Mouse (Mus musculus): ENCODE measurements around the gene Rnf220. TPM values are rescaled to one million over a fixed set of nuclear protein-coding genes. Genes with fewer than 3 reads are reported as not detected.

Rnf220 gene
- polyA plus RNA-seq, 1 experiment from 2014 or later: 76.0 TPM

DNA sequence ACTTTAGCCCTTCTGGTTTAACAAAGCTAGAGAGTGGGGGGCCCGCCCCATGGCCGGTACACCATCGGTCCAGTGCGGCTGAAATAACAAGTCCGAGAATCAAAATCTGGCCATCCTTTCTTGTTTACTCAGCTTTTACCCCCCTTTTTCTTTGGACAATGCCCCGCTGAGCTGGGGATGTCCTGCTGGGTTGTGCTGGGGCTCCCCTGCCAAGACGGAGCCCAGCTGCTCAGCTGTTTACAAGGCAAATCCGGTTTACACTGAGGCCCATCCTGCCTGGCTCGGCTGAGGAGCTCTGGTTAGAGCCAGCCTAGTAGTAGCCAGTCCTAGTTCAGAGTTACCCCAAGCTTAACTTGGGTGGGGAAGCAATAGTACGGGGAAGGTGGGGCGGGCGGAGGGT is 154.1 kb downstream of the Rnf220 start:
- Histone ChIP-seq H3K9ac (replicated peaks; ENCODE audit: low read length) (no peak overlapping the region), H3K9me3 (ENCODE audit: low read length) (no peaks in the 10 kb centered on the region), H3K4me2 (replicated peaks; ENCODE audit: low read depth, low read length) (no peak overlapping the region), H3K27ac (ENCODE audit: low read length) (no peak overlapping the region), H3K4me1 (ENCODE audit: insufficient read depth, low read length) (no peaks in the 10 kb centered on the region), H3K27me3 (ENCODE audit: insufficient read depth, low read length) (peaks cover 31% of the 10 kb centered on the region), H3K36me3 (ENCODE audit: insufficient read depth, low read length) (no peaks in the 10 kb centered on the region), H3K4me3 (ENCODE audit: low read length) (no peak overlapping the region)
- ATAC-seq (ENCODE audit: low FRiP score, low TSS enrichment): peak; percentile 83
- 48% methylated on average over 12 of the region's 12 CpGs for WGBS

DNA sequence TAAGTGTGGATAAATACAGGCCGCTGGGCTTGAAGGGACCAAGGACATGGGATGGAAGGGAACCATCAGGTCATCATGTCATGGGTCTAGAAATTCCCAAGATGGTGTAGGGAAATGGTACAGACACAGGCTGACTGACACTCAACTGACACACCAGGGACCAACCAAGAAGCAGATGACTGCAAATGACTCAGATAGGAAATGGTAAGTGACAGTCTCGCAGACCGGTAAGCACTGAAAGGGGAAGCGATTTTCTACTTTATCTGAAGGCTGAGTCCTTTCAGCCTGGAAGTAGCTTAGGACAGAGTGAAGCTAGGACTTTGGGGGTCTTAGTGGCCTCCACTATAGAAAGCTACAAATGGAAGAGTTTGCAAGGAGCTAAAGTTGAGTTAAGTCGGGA is 155.6 kb downstream of the Rnf220 start:
- ATAC-seq (ENCODE audit: low FRiP score, low TSS enrichment): no peak
- no peaks in the 10 kb centered on the region for H3K4me1 ChIP-seq (ENCODE audit: insufficient read depth, low read length)
- no peak overlapping the region for H3K27ac ChIP-seq (ENCODE audit: low read length)
- 87% methylated on average over 5 of the region's 5 CpGs for WGBS
- H3K36me3 ChIP-seq (ENCODE audit: insufficient read depth, low read length): no peaks in the 10 kb centered on the region
- H3K9me3 ChIP-seq (ENCODE audit: low read length): no peaks in the 10 kb centered on the region
- H3K4me3 ChIP-seq (ENCODE audit: low read length): no peak overlapping the region
- H3K9ac ChIP-seq (replicated peaks; ENCODE audit: low read length): no peak overlapping the region
- H3K4me2 ChIP-seq (replicated peaks; ENCODE audit: low read depth, low read length): no peak overlapping the region
- H3K27me3 ChIP-seq (ENCODE audit: insufficient read depth, low read length): peaks cover 42% of the 10 kb centered on the region

GRCm38 (mm10) chr4:117339796-117340195 is 157.1 kb downstream of the Rnf220 start:
- H3K36me3 ChIP-seq (ENCODE audit: insufficient read depth, low read length): no peaks in the 10 kb centered on the region
- no peak overlapping the region for H3K9ac ChIP-seq (replicated peaks; ENCODE audit: low read length)
- peaks cover 46% of the 10 kb centered on the region for H3K27me3 ChIP-seq (ENCODE audit: insufficient read depth, low read length)
- no peak overlapping the region for H3K4me2 ChIP-seq (replicated peaks; ENCODE audit: low read depth, low read length)
- no peaks in the 10 kb centered on the region for H3K4me1 ChIP-seq (ENCODE audit: insufficient read depth, low read length)
- no peak overlapping the region for H3K4me3 ChIP-seq (ENCODE audit: low read length)
- H3K27ac ChIP-seq (ENCODE audit: low read length): no peak overlapping the region
- H3K9me3 ChIP-seq (ENCODE audit: low read length): no peaks in the 10 kb centered on the region
- ATAC-seq (ENCODE audit: low FRiP score, low TSS enrichment): no peak

- Histone ChIP-seq H3K9ac (replicated peaks; ENCODE audit: low read length) (no peak overlapping the region), H3K4me2 (replicated peaks; ENCODE audit: low read depth, low read length) (no peak overlapping the region), H3K4me3 (ENCODE audit: low read length) (no peak overlapping the region), H3K9me3 (ENCODE audit: low read length) (no peaks in the 10 kb centered on the region), H3K4me1 (ENCODE audit: insufficient read depth, low read length) (peaks cover 15% of the 10 kb centered on the region), H3K36me3 (ENCODE audit: insufficient read depth, low read length) (no peaks in the 10 kb centered on the region), H3K27me3 (ENCODE audit: insufficient read depth, low read length) (peaks cover 65% of the 10 kb centered on the region), H3K27ac (ENCODE audit: low read length) (no peak overlapping the region)
- 6% methylated on average over 11 of the region's 11 CpGs for WGBS
- peak; percentile 86 for ATAC-seq (ENCODE audit: low FRiP score, low TSS enrichment)
Measured at GRCm38 (mm10) chr4:117330836-117331475, 165.9 kb downstream of the Rnf220 start.

GRCm38 (mm10) chr4:117330132-117330531 is 166.7 kb downstream of the Rnf220 start:
- Histone ChIP-seq H3K36me3 (ENCODE audit: insufficient read depth, low read length) (no peaks in the 10 kb centered on the region), H3K9ac (replicated peaks; ENCODE audit: low read length) (no peak overlapping the region), H3K27ac (ENCODE audit: low read length) (no peak overlapping the region), H3K4me1 (ENCODE audit: insufficient read depth, low read length) (peaks cover 15% of the 10 kb centered on the region), H3K27me3 (ENCODE audit: insufficient read depth, low read length) (peaks cover 67% of the 10 kb centered on the region), H3K9me3 (ENCODE audit: low read length) (no peaks in the 10 kb centered on the region), H3K4me2 (replicated peaks; ENCODE audit: low read depth, low read length) (no peak overlapping the region), H3K4me3 (ENCODE audit: low read length) (no peak overlapping the region)
- ATAC-seq (ENCODE audit: low FRiP score, low TSS enrichment): no peak; the same call in 1 of the 2 replicates
- WGBS: 41% methylated on average over 3 of the region's 3 CpGs

GRCm38 (mm10) chr4:117326915-117327314 is 169.9 kb downstream of the Rnf220 start:
- Histone ChIP-seq H3K27me3 (ENCODE audit: insufficient read depth, low read length) (peaks cover 74% of the 10 kb centered on the region), H3K36me3 (ENCODE audit: insufficient read depth, low read length) (no peaks in the 10 kb centered on the region), H3K27ac (ENCODE audit: low read length) (no peak overlapping the region), H3K4me1 (ENCODE audit: insufficient read depth, low read length) (peaks cover 26% of the 10 kb centered on the region), H3K4me2 (replicated peaks; ENCODE audit: low read depth, low read length) (no peak overlapping the region), H3K9ac (replicated peaks; ENCODE audit: low read length) (no peak overlapping the region), H3K9me3 (ENCODE audit: low read length) (no peaks in the 10 kb centered on the region), H3K4me3 (ENCODE audit: low read length) (no peak overlapping the region)
- WGBS: 80% methylated on average over 3 of the region's 3 CpGs
- no peak for ATAC-seq (ENCODE audit: low FRiP score, low TSS enrichment)

DNA sequence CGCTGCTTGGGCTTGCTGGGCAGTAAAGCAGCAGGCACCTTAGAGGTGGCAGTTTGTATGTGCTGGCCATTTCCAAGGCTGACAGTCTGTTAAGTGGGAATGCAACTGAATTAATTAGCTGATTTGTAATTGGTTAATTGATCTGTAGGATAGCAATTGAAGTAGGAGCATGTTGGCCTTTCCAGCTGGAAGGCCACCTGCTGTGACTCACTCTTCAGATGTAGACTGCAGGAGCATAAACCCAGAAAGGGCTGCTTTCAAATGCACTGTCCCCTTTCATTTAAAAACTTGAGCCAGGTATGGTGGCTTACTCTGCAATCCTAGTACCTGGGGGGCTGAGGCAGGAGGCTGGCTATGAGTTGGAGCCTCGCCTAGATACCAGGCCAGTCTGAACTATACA is 171.8 kb downstream of the Rnf220 start:
- Histone ChIP-seq H3K36me3 (ENCODE audit: insufficient read depth, low read length) (no peaks in the 10 kb centered on the region), H3K4me1 (ENCODE audit: insufficient read depth, low read length) (peaks cover 11% of the 10 kb centered on the region; the same call in 1 of the 2 replicates), H3K27me3 (ENCODE audit: insufficient read depth, low read length) (peaks cover 90% of the 10 kb centered on the region), H3K9me3 (ENCODE audit: low read length) (no peaks in the 10 kb centered on the region), H3K9ac (replicated peaks; ENCODE audit: low read length) (no peak overlapping the region), H3K4me3 (ENCODE audit: low read length) (no peak overlapping the region), H3K4me2 (replicated peaks; ENCODE audit: low read depth, low read length) (no peak overlapping the region), H3K27ac (ENCODE audit: low read length) (no peak overlapping the region)
- no peak for ATAC-seq (ENCODE audit: low FRiP score, low TSS enrichment)
- WGBS: 89% methylated on average over 2 of the region's 2 CpGs

DNA sequence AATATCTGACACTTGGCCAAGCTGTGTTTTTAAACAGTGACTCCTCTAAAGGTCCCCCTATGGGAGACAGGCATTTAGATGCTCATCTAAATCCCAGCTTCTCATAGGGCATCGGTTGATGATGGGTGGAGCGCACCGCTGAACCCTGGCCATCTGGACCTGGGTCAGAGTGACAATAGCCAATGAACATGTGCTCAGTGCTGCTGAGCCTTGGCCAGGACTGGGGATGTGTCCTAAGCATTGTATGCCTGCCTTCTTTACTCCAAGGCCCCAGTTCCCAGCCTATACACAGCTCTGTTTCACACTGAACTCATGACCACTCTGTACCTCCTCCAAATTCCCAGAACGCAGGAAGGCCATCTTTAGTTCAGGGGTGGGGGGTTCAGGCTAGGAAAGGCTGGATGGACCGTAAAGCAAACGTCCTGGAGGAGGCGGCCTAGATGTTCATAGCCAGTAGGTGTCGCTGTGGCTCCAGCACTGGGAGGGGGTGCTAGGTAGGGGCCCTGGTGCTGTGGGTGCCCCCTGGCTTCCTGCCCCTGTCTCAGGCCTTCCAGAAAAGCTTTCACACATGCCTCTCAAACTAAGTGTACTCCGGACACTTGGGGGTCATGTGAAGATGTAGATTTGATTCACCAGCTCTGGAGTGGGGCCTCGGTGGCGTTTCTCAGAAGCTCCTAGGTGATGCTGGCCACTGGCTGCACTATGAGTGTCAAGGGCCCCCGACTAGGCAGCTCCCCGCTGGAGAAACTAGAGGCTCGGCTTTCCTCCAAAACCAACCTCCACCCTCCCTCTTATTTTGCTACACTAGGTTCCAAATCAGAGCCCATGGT is 173.1 kb downstream of the Rnf220 start:
- Histone ChIP-seq H3K27ac (ENCODE audit: low read length) (no peak overlapping the region), H3K4me2 (replicated peaks; ENCODE audit: low read depth, low read length) (no peak overlapping the region), H3K4me1 (ENCODE audit: insufficient read depth, low read length) (peaks cover 11% of the 10 kb centered on the region; the same call in 1 of the 2 replicates), H3K27me3 (ENCODE audit: insufficient read depth, low read length) (peaks cover 100% of the 10 kb centered on the region), H3K9me3 (ENCODE audit: low read length) (no peaks in the 10 kb centered on the region), H3K9ac (replicated peaks; ENCODE audit: low read length) (no peak overlapping the region), H3K36me3 (ENCODE audit: insufficient read depth, low read length) (no peaks in the 10 kb centered on the region), H3K4me3 (ENCODE audit: low read length) (no peak overlapping the region)
- peak; percentile 63 for ATAC-seq (ENCODE audit: low FRiP score, low TSS enrichment)
- WGBS: 15% methylated on average over 14 of the region's 14 CpGs

DNA sequence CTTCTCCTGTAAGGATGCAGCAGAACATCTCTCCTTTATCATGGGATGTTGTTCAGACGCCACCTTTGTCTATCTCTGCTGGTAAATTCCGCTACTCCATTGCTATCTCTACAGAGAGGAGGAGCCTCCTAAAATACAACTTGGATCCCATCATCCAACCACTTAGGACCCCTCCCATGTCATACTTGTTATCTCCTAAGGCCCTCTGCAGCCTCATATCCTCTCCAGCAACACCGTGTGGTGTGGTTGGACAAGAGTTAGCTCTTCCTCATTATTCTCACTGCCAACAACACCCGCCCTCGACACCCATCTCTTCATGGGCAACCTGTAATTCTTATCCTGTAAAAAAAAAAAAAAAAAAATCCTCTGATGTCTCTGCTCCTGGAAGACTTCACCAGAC is 175.8 kb downstream of the Rnf220 start:
- no peaks in the 10 kb centered on the region for H3K36me3 ChIP-seq (ENCODE audit: insufficient read depth, low read length)
- H3K27ac ChIP-seq (ENCODE audit: low read length): no peak overlapping the region
- 86% methylated on average over 5 of the region's 5 CpGs for WGBS
- no peak overlapping the region for H3K4me3 ChIP-seq (ENCODE audit: low read length)
- no peak overlapping the region for H3K9ac ChIP-seq (replicated peaks; ENCODE audit: low read length)
- H3K4me1 ChIP-seq (ENCODE audit: insufficient read depth, low read length): peaks cover 24% of the 10 kb centered on the region
- H3K4me2 ChIP-seq (replicated peaks; ENCODE audit: low read depth, low read length): no peak overlapping the region
- no peak for ATAC-seq (ENCODE audit: low FRiP score, low TSS enrichment)
- H3K27me3 ChIP-seq (ENCODE audit: insufficient read depth, low read length): peaks cover 100% of the 10 kb centered on the region
- no peaks in the 10 kb centered on the region for H3K9me3 ChIP-seq (ENCODE audit: low read length)

GRCm38 (mm10) chr4:117318508-117318907 is 178.3 kb downstream of the Rnf220 start:
- H3K4me3 ChIP-seq (ENCODE audit: low read length): no peak overlapping the region
- no peak overlapping the region for H3K9ac ChIP-seq (replicated peaks; ENCODE audit: low read length)
- no peaks in the 10 kb centered on the region for H3K36me3 ChIP-seq (ENCODE audit: insufficient read depth, low read length)
- no peak overlapping the region for H3K27ac ChIP-seq (ENCODE audit: low read length)
- peaks cover 100% of the 10 kb centered on the region for H3K27me3 ChIP-seq (ENCODE audit: insufficient read depth, low read length)
- no peak for ATAC-seq (ENCODE audit: low FRiP score, low TSS enrichment)
- no peak overlapping the region for H3K4me2 ChIP-seq (replicated peaks; ENCODE audit: low read depth, low read length)
- H3K4me1 ChIP-seq (ENCODE audit: insufficient read depth, low read length): peaks cover 24% of the 10 kb centered on the region
- WGBS: 82% methylated on average over 9 of the region's 9 CpGs
- H3K9me3 ChIP-seq (ENCODE audit: low read length): no peaks in the 10 kb centered on the region

All from kidney, embryonic 16.5 days (tissue).